Mouse (Mus musculus) lung, postnatal 0 days (tissue): ENCODE measurements around the gene Pigm.

Experiments used
- CTCF ChIP-seq: IDR thresholded peaks from 2 replicates; pipeline ENCODE4 v1.5.1; 2016; ENCODE audit warnings: antibody characterized with exemption, mild to moderate bottlenecking
- EP300 ChIP-seq: IDR thresholded peaks from 2 replicates; pipeline ENCODE4 v1.6.1; 2016; ENCODE audit warnings: antibody characterized with exemption, mild to moderate bottlenecking, control low read depth

DNA sequence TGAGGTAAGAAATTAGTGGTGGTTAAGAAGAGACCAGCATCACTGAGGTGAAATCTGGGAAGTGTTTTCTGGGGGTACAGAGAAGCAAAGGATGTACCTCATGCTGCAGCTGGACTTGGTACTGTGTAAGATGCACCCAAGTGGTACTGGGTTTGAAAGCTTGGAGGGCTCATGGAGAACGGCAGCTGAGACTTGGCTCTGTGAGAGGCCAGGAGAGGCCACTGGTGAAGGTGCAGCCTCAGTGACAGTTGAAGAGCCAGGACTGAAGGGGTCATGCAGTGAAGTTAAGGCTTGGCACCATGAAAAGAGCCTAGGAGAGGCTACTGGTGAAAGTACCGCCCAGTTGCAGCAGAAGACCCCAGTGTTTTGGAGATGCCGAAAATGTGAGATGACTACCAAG is 51.5 kb downstream of the Pigm start:
- no peak for TF ChIP-seq CTCF
- TF ChIP-seq EP300, result no peak
